Mouse (Mus musculus): Measurements from ENCODE around the gene Trabd.

DNA sequence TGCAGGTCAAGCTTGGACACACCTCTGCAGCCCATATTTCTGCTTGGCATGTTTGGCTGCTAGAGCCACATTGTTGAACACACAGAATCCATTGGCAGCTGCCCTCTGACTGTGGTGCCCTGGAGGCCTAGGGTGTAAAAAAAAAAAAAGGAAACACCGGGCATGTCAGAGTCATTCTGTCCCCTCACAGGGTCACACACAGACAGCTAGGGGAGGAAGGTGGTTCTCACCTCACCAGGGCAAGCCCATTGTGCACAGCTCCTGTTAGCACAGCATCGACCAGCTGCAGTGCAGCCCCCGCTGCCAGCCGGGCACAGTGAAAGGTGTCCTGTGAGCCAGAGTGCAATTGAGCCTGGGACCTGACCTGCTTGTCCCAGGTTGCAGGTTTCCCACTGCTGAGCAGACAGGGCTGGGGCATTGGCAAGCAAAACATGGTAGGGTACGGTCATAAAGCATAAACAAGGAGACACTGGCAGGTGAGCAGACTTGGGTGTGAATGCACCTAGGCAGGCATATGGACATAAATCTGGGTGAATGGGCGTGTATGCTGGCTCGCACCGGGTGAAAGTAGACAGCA is 52.5 kb downstream of the Trabd start:
- TF ChIP-seq CTCF (IDR thresholded peaks at IDR 0.05; ENCODE audit: low read depth) (no peak), EP300 (optimal IDR thresholded peaks at IDR 0.05) (no peak)
